ENCODE assay signal across 22 mouse cellular contexts in genomic region chr14:55793461-55793860, GRCm38 (mm10). TPM values are rescaled to one million over a fixed set of nuclear protein-coding genes. Genes with fewer than 3 reads are reported as not detected.
DNase-seq lines count a peak whose midpoint lies in the region; ATAC-seq and TF ChIP-seq lines count a peak whose summit lies in the region.
"Had no signal": no experiment of that assay in that cellular context is flagged by ENCODE, and none has a peak within 500 bp of the region (broad histone marks: within the 10 kb centered on the region; RNA-seq: fewer than 3 reads in every experiment).

No protein-coding gene starts in this region.

- no peaks in the 10 kb centered on the region for H3K9me3 ChIP-seq in lung, postnatal 0 days (ENCODE audit: low read length)
- H3K9me3 ChIP-seq: embryonic facial prominence, embryonic 15.5 days; forebrain, embryonic 10.5 days; heart, embryonic 15.5 days; hindbrain, embryonic 13.5 days had no signal

- H3K4me1 ChIP-seq in lung, postnatal 0 days (ENCODE audit: insufficient read depth, low read depth, low read length): peaks cover 4% of the 10 kb centered on the region; the same call in 1 of the 2 replicates

- TF ChIP-seq EP300 in lung, postnatal 0 days (IDR thresholded peaks at IDR 0.05): peak; percentile 23; the same call in 1 of the 2 replicates

- 0 out of 2 replicates have a peak, but pooled peaks have one; percentile 12 for ATAC-seq in lung, postnatal 0 days
- ATAC-seq: forebrain, embryonic 14.5 days; hindbrain, postnatal 0 days; intestine, embryonic 16.5 days had no signal

- no peak overlapping the region for H3K4me2 ChIP-seq in lung, postnatal 0 days (replicated peaks; ENCODE audit: low read depth, low read length)
- H3K4me2 ChIP-seq: embryonic facial prominence, embryonic 15.5 days; heart, embryonic 11.5 days; heart, embryonic 15.5 days; hindbrain, embryonic 13.5 days had no signal

- TF ChIP-seq CTCF in gastrocnemius, adult 2 months (IDR thresholded peaks at IDR 0.05): no peak
- no peak for TF ChIP-seq CTCF in lung, postnatal 0 days (IDR thresholded peaks at IDR 0.05)

- 0 out of 2 replicates have a peak, but pooled peaks cover 2% of the 10 kb centered on the region for H3K27me3 ChIP-seq in lung, postnatal 0 days (replicated peaks; ENCODE audit: insufficient read depth, low read length)
- H3K27me3 ChIP-seq: embryonic facial prominence, embryonic 15.5 days had no signal

- peak; percentile 1 for DNase-seq in gastrocnemius, postnatal 25 days
- no peak for DNase-seq in gastrocnemius, adult 2 months
- DNase-seq in lung, postnatal 0 days (ENCODE audit: low spot score): peak; percentile 66
- no peak for DNase-seq in lung, postnatal 14 days
- peak; percentile 88 for DNase-seq in adipocyte (ENCODE audit: low spot score)
- peak; percentile 20 for DNase-seq in induced T-regulatory cell, adult 2 months (ENCODE audit: low read depth)
- no peak for DNase-seq in adrenal gland, postnatal 36 days
- DNase-seq: adrenal gland, postnatal 10 days; cerebellum, adult 8-10 months; embryo, embryonic 11 days had no signal

- no peak overlapping the region for H3K27ac ChIP-seq in gastrocnemius, adult 2 months
- H3K27ac ChIP-seq in lung, postnatal 0 days (ENCODE audit: low read length): 0 out of 2 replicates have a peak overlapping the region, but pooled peaks have one; percentile 16
- H3K27ac ChIP-seq: embryonic facial prominence, embryonic 15.5 days; forebrain, embryonic 10.5 days; heart, adult 2 months; heart, embryonic 15.5 days; hindbrain, embryonic 13.5 days; hindbrain, postnatal 0 days had no signal

- H3K36me3 ChIP-seq in lung, postnatal 0 days (ENCODE audit: insufficient read depth, low read length): no peaks in the 10 kb centered on the region
- H3K36me3 ChIP-seq: embryonic facial prominence, embryonic 15.5 days; forebrain, embryonic 10.5 days; heart, embryonic 15.5 days; hindbrain, embryonic 13.5 days had no signal

- 21% methylated on average over 2 of the region's 2 CpGs for WGBS in lung, postnatal 0 days

- H3K9ac ChIP-seq in lung, postnatal 0 days (replicated peaks; ENCODE audit: low read depth): no peak overlapping the region
- H3K9ac ChIP-seq: embryonic facial prominence, embryonic 15.5 days; heart, embryonic 15.5 days; hindbrain, embryonic 13.5 days had no signal

- intact Hi-C loops in gastrocnemius, adult 2 months (cut with DNase I): no loop called here

- no peak overlapping the region for H3K4me3 ChIP-seq in gastrocnemius, adult 2 months
- no peak overlapping the region for H3K4me3 ChIP-seq in lung, postnatal 0 days (ENCODE audit: low read depth, low read length)
- H3K4me3 ChIP-seq: embryonic facial prominence, embryonic 15.5 days; erythroblast, embryonic 14.5 days; forebrain, embryonic 10.5 days; heart, adult 2 months; heart, embryonic 15.5 days; hindbrain, embryonic 13.5 days had no signal

RNA-seq across cellular contexts. Expression of gene Ripk3, which starts 4.8 kb away (rescaled TPM):
- total RNA-seq in gastrocnemius, postnatal 25 days (2021): 1 to 10 TPM; 1.3 to 1.7 TPM
- 1 to 10 TPM in 1 of 2 experiments, under 1 TPM in 1; 0.64 to 1.1 TPM for total RNA-seq in gastrocnemius, adult 2 months (2021)
- 16.2 and 24.2 TPM in 2 replicates for polyA plus RNA-seq in lung, postnatal 0 days (2015; fragmentation: Nextera tagmentation; extraction: Ambion mirVana)
- 1 to 10 TPM; 4.5 to 5.3 TPM for total RNA-seq in adrenal gland, postnatal 36 days (2021)

RNA-seq across cellular contexts. Expression of gene Adcy4, which starts 9.6 kb away (rescaled TPM):
- total RNA-seq in gastrocnemius, postnatal 25 days (2021): 1 to 10 TPM; 6.4 to 6.5 TPM
- total RNA-seq in gastrocnemius, adult 2 months (2021): 10 to 100 TPM in 1 of 2 experiments, 1 to 10 TPM in 1; 6.8 to 10.1 TPM
- polyA plus RNA-seq in lung, postnatal 0 days (2015; fragmentation: Nextera tagmentation; extraction: Ambion mirVana): 29.3 and 33.3 TPM in 2 replicates
- 10 to 100 TPM in 1 of 2 experiments, 1 to 10 TPM in 1; 6.7 to 13.8 TPM for total RNA-seq in adrenal gland, postnatal 36 days (2021)
- total RNA-seq: common myeloid progenitor, adult 5-6 weeks had no signal

RNA-seq across cellular contexts. Expression of gene Ltb4r1, which starts 27.7 kb away (rescaled TPM):
- not detected for total RNA-seq in gastrocnemius, postnatal 25 days (2021)
- total RNA-seq in gastrocnemius, adult 2 months (2021): under 1 TPM in 1 of 2 experiments, not detected in 1; 0.18 TPM
- polyA plus RNA-seq in lung, postnatal 0 days (2015; fragmentation: Nextera tagmentation; extraction: Ambion mirVana): 4.1 and 4.6 TPM in 2 replicates
- under 1 TPM; 0.66 to 0.79 TPM for total RNA-seq in adrenal gland, postnatal 36 days (2021)
- polyA plus RNA-seq: embryonic facial prominence, embryonic 11.5 days had no signal

RNA-seq across cellular contexts. Expression of gene Nfatc4, which starts 29.5 kb away (rescaled TPM):
- 1 to 10 TPM; 3.2 to 5.9 TPM for total RNA-seq in gastrocnemius, postnatal 25 days (2021)
- total RNA-seq in gastrocnemius, adult 2 months (2021): 1 to 10 TPM; 3.4 to 3.8 TPM
- 17.1 and 18.1 TPM in 2 replicates for polyA plus RNA-seq in lung, postnatal 0 days (2015; fragmentation: Nextera tagmentation; extraction: Ambion mirVana)
- total RNA-seq in adrenal gland, postnatal 36 days (2021): 10 to 100 TPM; 19.2 to 26.0 TPM
- total RNA-seq: common myeloid progenitor, adult 5-6 weeks had no signal
- polyA plus RNA-seq: erythroblast, embryonic 14.5 days had no signal

RNA-seq across cellular contexts. Expression of gene Ltb4r2, which starts 32.2 kb away (rescaled TPM):
- total RNA-seq in gastrocnemius, postnatal 25 days (2021): under 1 TPM in 1 of 2 experiments, not detected in 1; 0.10 TPM
- total RNA-seq in gastrocnemius, adult 2 months (2021): not detected
- 0.77 and 0.97 TPM in 2 replicates for polyA plus RNA-seq in lung, postnatal 0 days (2015; fragmentation: Nextera tagmentation; extraction: Ambion mirVana)
- not detected for total RNA-seq in adrenal gland, postnatal 36 days (2021)
- polyA plus RNA-seq: erythroblast, embryonic 14.5 days had no signal

Comparison
In these comparisons a context has a peak if more than half of its experiments do, and no peak if none do; other contexts are left out.
1. DNase-seq: peak in gastrocnemius, postnatal 25 days (single experiment), lung, postnatal 0 days (single experiment), adipocyte (single experiment) and induced T-regulatory cell, adult 2 months (single experiment); none in gastrocnemius, adult 2 months (single experiment), lung, postnatal 14 days (single experiment) and adrenal gland, postnatal 36 days (0 of 2).